Mouse (Mus musculus) ES-E14 (cell line): ENCODE measurements around the gene Hmgn1.

ENCODE experiments used
- CHD2 ChIP-seq: IDR thresholded peaks from 2 replicates; pipeline ENCODE4 v1.6.1; 2014; ENCODE audit warnings: mild to moderate bottlenecking, low read depth, low read length, inconsistent platforms
- HCFC1 ChIP-seq: IDR thresholded peaks from 2 replicates; pipeline ENCODE4 v1.6.1; 2012; ENCODE audit warnings: low read length, inconsistent platforms, borderline replicate concordance; ENCODE audit not compliant: insufficient read depth
- ZC3H11A ChIP-seq: IDR thresholded peaks from 2 replicates; pipeline ENCODE4 v1.6.1; 2012; ENCODE audit warnings: low read depth, mild to moderate bottlenecking, inconsistent platforms, low read length, borderline replicate concordance

- TF ChIP-seq ZC3H11A (no peak), HCFC1 (no peak), CHD2 (no peak)
Observed at GRCm38 (mm10) chr16:96128466-96128865, 937 bp upstream of the Hmgn1 start.
